Mouse (Mus musculus): ENCODE measurements around the gene Nrxn1.

- TF ChIP-seq CTCF (IDR thresholded peaks at IDR 0.05; ENCODE audit: low read depth, low read length) (no peak), POLR2A (IDR thresholded peaks at IDR 0.05; ENCODE audit: extremely low read depth, insufficient read depth, low read length) (no peak)
These were observed 542.5 kb downstream of the Nrxn1 start for GRCm38 (mm10) chr17:90550415-90550814.
